Mouse (Mus musculus) myocyte (in vitro differentiated cells): ENCODE results near the gene Khk.

Source experiments
- E2F4 ChIP-seq: IDR thresholded peaks from one replicate; pipeline ENCODE4 v1.6.1; 2011; ENCODE audit warnings: mild to moderate bottlenecking, control low read depth, moderate library complexity; ENCODE audit not compliant: insufficient read depth
- MYOG ChIP-seq, 3 experiments: IDR thresholded peaks; one replicate each; pipeline ENCODE4 v1.6.1; 2011; ENCODE audit warnings: control low read depth in 2 of 3, low read depth in 2 of 3, mild to moderate bottlenecking in 2 of 3; ENCODE audit not compliant: insufficient read length in 2 of 3, control insufficient read depth in 1 of 3, insufficient read depth in 1 of 3
- POLR2A ChIP-seq: IDR thresholded peaks from one replicate; pipeline ENCODE4 v1.6.1; 2011; ENCODE audit warnings: low read depth, mild to moderate bottlenecking, control low read depth, moderate library complexity; ENCODE audit not compliant: insufficient read length
- POLR2AphosphoS2 ChIP-seq: IDR thresholded peaks from one replicate; pipeline ENCODE4 v1.6.1; 2011; ENCODE audit warnings: low read depth, control low read depth; ENCODE audit not compliant: insufficient read length
- REST ChIP-seq: IDR thresholded peaks from one replicate; pipeline ENCODE4 v1.6.1; 2011; ENCODE audit warnings: mild to moderate bottlenecking, control low read depth, moderate library complexity; ENCODE audit not compliant: insufficient read depth, insufficient read length
- SRF ChIP-seq: IDR thresholded peaks from one replicate; pipeline ENCODE4 v1.6.1; 2011; ENCODE audit warnings: low read depth; ENCODE audit not compliant: control insufficient read depth, insufficient read length
- TCF12 ChIP-seq: IDR thresholded peaks from one replicate; pipeline ENCODE4 v1.6.1; 2011; ENCODE audit warnings: mild to moderate bottlenecking, control low read depth; ENCODE audit not compliant: poor library complexity, insufficient read depth, severe bottlenecking
- USF1 ChIP-seq: IDR thresholded peaks from one replicate; pipeline ENCODE4 v1.6.1; 2011; ENCODE audit warnings: low read depth, mild to moderate bottlenecking, control low read depth, moderate library complexity

DNA sequence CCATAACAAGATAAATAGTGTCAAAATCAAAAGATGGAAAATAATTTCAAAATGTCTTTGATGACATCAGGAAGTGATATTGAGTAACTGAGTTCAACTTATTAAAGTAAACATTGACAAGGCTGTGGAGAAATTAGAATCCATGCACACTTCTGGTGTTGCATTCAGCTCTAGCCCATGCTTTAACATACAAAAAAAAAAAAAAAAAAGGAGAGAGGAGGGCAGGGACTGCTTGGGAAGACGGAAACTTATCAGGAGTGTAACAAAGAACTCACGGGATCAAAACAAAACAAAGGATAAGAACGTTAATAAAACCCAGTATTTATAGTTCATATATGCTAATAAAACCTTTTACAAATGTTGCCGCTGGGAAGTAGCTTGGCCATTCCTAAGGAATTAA, 35.0 kb upstream of the Khk start:
- TF ChIP-seq POLR2A (no peak), TCF12 (no peak), SRF (no peak), USF1 (no peak), MYOG (IDR thresholded peaks at IDR 0.05; ENCODE audit: control insufficient read depth in 1 of 3, insufficient read depth in 1 of 3, insufficient read length in 2 of 3, low read depth in 2 of 3) (no peak), E2F4 (no peak), POLR2AphosphoS2 (no peak), REST (no peak)
